Mouse (Mus musculus) neural tube, embryonic 14.5 days (tissue): ENCODE measurements around the gene Trit1. TPM values are rescaled to one million over a fixed set of nuclear protein-coding genes. Genes with fewer than 3 reads are reported as not detected.

ENCODE experiments used
- ATAC-seq: fragments of 200-750 bp; cut with Nextera tagmentation; 2 replicates; pipeline ENCODE4 v1.8.0; 2017; ENCODE audit warnings: low read depth, mild to moderate bottlenecking, moderate TSS enrichment, moderate library complexity
- H3K27ac ChIP-seq: fragments of 300-500 bp; sonication (generic); 2 replicates; pipeline ENCODE4 v1.5.1; 2014; ENCODE audit warnings: low read depth, mild to moderate bottlenecking, control low read depth, low read length, moderate library complexity, mixed read lengths
- H3K27me3 ChIP-seq: fragments of 300-500 bp; sonication (generic); 2 replicates; pipeline ENCODE4 v1.6.1; 2014; ENCODE audit warnings: low read length; ENCODE audit not compliant: control insufficient read depth, insufficient read depth
- H3K36me3 ChIP-seq: fragments of 300-500 bp; sonication (generic); 2 replicates; pipeline ENCODE4 v1.6.1; 2014; ENCODE audit warnings: low read length, mixed read lengths; ENCODE audit not compliant: control insufficient read depth, insufficient read depth
- H3K4me1 ChIP-seq: fragments of 300-500 bp; sonication (generic); 2 replicates; pipeline ENCODE4 v1.6.1; 2014; ENCODE audit warnings: low read length; ENCODE audit not compliant: control insufficient read depth, insufficient read depth
- H3K4me2 ChIP-seq: fragments of 300-500 bp; sonication (generic); 2 replicates; pipeline ENCODE4 v1.6.1; 2014; ENCODE audit warnings: mild to moderate bottlenecking, low read depth, low read length, control low read depth
- H3K4me3 ChIP-seq: fragments of 300-500 bp; sonication (generic); 2 replicates; pipeline ENCODE4 v1.5.1; 2014; ENCODE audit warnings: low read depth, low read length, control low read depth, mixed read lengths
- H3K9ac ChIP-seq: fragments of 300-500 bp; sonication (generic); replicated peaks from 2 replicates; pipeline ENCODE4 v1.6.1; 2014; ENCODE audit warnings: low read depth, mild to moderate bottlenecking, control low read depth, low read length, mixed read lengths
- H3K9me3 ChIP-seq: fragments of 300-500 bp; sonication (generic); 2 replicates; pipeline ENCODE4 v1.6.1; 2016; ENCODE audit warnings: low read length; ENCODE audit not compliant: control insufficient read depth
- WGBS: fragments of 180-500 bp; shearing (Covaris S2); extraction: QIAGEN DNeasy Blood & Tissue Kit; methylation state at CpG from one replicate; pipeline ENCODE4 v1.1.7; 2014; 5-methylcytosine and 5-hydroxymethylcytosine counted together
- polyA plus RNA-seq: library from polyadenylated mRNA; unstranded; fragments of >200 nt; fragmentation: Nextera tagmentation; extraction: Ambion mirVana; gene quantifications from 2 replicates; pipeline ENCODE4 v1.2.1, GENCODE M21; 2014

Gene Trit1
- polyA plus RNA-seq, 1 experiment from 2014 or later = 27.8 TPM

DNA sequence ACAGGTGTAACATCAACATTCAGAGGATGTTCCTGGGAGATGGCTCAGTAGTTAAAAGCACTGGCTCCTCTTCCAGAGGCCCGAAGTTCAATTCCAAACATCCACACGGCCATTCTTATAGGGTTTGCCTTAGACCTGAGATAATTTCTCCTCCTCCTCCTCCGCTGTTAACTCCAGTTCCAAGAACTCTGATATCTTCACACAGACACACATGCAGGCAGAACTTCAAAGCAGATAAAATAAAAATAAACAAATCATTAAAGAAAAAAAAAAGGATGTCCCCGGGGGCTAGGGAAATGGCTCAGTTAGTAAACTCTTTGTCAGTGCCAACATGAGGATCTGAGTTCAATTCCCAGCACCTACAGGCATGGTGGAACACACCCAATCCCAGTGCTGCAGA, 61.8 kb downstream of the Trit1 start:
- Histone ChIP-seq H3K4me3 (no peak overlapping the region), H3K36me3 (no peaks in the 10 kb centered on the region), H3K9ac (no peak overlapping the region), H3K9me3 (no peaks in the 10 kb centered on the region), H3K27me3 (no peaks in the 10 kb centered on the region), H3K4me1 (no peaks in the 10 kb centered on the region), H3K27ac (no peak overlapping the region), H3K4me2 (no peak overlapping the region)
- ATAC-seq = no peak
- 88% methylated on average over 4 of the region's 4 CpGs for WGBS

DNA sequence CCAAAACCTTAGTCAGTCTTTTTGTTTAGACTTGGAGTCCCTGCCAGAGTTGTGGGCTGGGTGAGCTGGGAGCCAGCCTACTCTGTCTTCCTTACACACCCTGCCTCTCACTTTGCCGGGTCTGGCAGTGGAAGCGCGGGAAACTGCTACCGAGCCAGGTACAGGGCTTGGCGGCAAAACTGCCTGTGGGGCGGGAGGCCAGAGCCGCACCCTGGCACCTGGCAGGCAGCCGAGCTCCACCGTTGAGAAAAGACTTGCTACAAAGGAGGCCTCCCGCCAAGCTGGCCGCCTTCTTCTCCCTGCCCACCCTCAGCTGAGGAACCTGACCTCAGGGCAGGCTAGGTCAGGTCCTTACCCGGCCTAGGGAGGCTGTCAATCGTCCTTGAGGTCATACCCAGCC, 64.4 kb downstream of the Trit1 start:
- Histone ChIP-seq H3K4me2 (no peak overlapping the region), H3K9ac (no peak overlapping the region), H3K27ac (no peak overlapping the region), H3K27me3 (no peaks in the 10 kb centered on the region), H3K4me3 (no peak overlapping the region), H3K9me3 (no peaks in the 10 kb centered on the region), H3K36me3 (no peaks in the 10 kb centered on the region), H3K4me1 (no peaks in the 10 kb centered on the region)
- ATAC-seq = no peak
- WGBS = 41% methylated on average over 13 of the region's 13 CpGs

DNA sequence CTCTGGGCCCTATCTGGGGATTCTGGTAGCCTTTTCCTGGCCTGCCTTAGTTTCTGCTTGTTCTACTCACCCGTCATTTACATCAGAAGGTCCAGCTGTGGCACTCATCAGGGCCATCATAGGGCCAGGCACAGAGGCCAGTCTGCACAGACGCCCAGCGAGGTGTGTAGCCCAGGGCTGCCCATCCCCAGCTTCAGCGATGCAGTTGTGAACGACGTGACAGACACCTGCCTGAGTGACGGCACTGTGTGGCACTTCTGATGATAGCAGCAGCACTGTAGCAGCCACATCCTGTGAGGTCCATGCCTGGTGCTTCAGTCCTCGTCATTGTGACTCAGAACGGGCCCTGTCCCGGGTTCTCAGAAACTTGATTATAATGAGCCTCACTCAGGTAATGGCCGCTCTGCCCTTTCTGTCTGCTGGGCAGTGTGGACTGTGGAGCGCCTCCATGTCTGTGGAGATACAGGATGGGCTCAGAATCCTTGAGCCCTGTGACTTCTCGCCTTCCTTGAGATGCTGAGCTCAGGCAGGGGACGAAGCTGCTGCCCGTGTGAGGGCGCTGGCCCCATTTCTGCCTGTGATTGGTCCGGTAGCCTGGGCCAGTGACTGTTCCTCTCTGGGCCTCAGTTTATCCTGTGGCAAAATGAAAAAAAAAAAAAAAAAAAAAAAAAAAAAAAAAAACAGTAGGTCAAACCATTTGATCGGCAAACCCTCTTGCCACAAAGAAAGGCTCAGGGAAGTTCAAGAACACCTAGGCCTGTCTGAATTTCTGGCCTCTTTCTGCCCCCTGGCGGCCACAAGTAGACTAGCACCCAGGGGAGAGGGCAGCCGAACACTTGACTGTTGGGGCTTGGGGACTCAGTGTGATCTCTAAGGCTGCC, 66.1 kb downstream of the Trit1 start:
- 72% methylated on average over 20 of the region's 20 CpGs for WGBS
- H3K4me3 ChIP-seq = no peak overlapping the region
- no peak overlapping the region for H3K27ac ChIP-seq
- H3K36me3 ChIP-seq = no peaks in the 10 kb centered on the region
- H3K27me3 ChIP-seq = no peaks in the 10 kb centered on the region
- ATAC-seq = peak; percentile 75; the same call in 1 of the 2 replicates
- H3K9ac ChIP-seq = no peak overlapping the region
- H3K4me1 ChIP-seq = no peaks in the 10 kb centered on the region
- no peak overlapping the region for H3K4me2 ChIP-seq
- no peaks in the 10 kb centered on the region for H3K9me3 ChIP-seq

DNA sequence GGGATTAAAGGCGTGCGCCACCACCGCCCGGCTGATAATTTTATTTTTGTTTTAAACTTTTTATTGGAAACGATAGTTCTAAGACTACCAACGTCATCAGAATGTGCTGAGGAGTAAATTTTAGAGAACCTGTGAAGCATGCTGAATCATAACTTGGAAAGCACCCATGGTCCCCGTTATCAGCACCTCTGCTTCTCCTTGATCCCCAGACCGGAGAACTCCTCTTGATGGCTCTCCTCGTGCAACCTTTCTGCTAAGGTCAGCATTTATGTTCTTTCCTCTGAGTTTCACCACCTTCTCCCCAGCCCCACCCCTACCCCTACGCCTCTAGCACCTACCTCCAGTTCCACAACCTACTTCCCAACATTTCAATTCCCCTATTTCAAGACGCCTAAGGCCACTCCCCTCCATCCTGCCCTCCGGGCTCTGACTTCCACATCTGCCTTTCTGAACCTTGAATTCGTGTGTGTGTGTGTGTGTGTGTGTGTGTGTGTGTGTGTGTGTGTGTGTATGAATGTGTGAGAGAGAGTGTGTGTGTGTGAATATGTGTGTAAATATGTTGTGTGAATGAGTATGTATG, 67.0 kb downstream of the Trit1 start:
- WGBS = 67% methylated on average over 13 of the region's 13 CpGs
- no peak overlapping the region for H3K4me3 ChIP-seq
- no peak for ATAC-seq

DNA sequence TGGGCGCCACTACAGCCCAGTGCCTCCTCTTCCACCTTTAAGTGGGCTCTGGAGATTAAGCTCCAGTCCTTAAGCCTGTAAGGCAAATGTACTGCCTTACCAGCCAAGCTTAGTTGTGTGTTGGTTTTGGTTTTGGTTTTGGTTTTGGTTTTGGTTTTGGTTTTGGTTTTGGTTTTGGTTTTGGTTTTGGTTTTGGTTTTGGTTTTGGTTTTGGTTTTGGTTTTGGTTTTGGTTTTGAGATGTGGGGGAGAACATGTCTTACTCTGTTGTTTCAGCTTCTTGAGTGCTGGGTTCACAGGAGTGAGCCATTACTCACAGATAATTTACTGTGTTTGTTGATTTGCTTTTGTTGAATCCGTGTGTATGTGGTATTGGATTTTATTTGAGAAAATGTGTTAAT, 68.9 kb downstream of the Trit1 start:
- H3K4me3 ChIP-seq = no peak overlapping the region
- no peak for ATAC-seq
- no peaks in the 10 kb centered on the region for H3K9me3 ChIP-seq
- H3K27me3 ChIP-seq = no peaks in the 10 kb centered on the region
- 81% methylated on average over 2 of the region's 2 CpGs for WGBS
- H3K4me2 ChIP-seq = no peak overlapping the region
- no peak overlapping the region for H3K9ac ChIP-seq
- H3K36me3 ChIP-seq = no peaks in the 10 kb centered on the region
- H3K27ac ChIP-seq = no peak overlapping the region
- no peaks in the 10 kb centered on the region for H3K4me1 ChIP-seq

More for the DNA sequence above, 67.0 kb downstream of the Trit1 start:
- Histone ChIP-seq H3K4me1 (no peaks in the 10 kb centered on the region), H3K36me3 (no peaks in the 10 kb centered on the region), H3K4me2 (no peak overlapping the region), H3K9ac (no peak overlapping the region), H3K27ac (no peak overlapping the region), H3K27me3 (no peaks in the 10 kb centered on the region), H3K9me3 (no peaks in the 10 kb centered on the region)

DNA sequence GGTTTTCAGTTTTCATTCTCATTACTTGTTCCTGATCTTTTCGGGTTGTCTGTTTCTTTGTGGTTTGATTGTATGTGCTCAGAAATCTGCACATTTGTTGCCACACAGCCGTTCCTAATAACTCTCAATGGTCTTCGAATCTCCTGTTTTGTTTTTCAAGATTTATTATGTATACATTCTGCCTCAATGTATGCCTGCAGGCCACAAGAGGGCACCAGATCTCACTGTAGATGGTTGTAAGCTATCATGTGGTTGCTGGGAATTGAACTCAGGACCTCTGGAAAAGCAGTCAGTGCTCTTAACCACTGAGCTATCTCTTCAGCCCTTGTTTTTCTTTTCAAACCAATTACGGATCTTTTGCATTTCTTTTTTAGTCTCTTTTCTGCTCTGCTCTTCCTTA, 70.0 kb downstream of the Trit1 start:
- no peak for ATAC-seq
- Histone ChIP-seq H3K4me1 (no peaks in the 10 kb centered on the region), H3K27ac (no peak overlapping the region), H3K36me3 (no peaks in the 10 kb centered on the region), H3K4me3 (no peak overlapping the region), H3K4me2 (no peak overlapping the region), H3K9ac (no peak overlapping the region), H3K9me3 (no peaks in the 10 kb centered on the region), H3K27me3 (no peaks in the 10 kb centered on the region)
- 82% methylated on average over 4 of the region's 4 CpGs for WGBS

DNA sequence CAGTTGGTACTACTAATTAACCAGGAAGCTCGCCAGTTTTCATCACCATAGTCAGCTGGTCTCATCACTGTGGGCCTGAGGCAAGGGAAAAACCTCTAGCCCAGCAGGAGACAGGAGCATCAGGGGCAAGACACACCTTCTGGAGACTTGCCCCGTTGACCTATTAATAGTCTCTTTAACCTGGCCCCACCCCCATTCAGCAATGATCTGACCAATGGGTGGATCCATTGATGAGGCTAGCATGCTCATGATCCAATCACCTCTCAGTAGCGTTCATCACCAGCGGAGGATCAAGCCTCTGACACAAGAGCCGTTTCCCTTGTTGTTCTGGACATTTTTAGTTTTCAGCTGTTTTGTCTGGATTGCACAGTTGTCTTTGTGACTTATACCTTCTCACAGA, 76.2 kb downstream of the Trit1 start:
- no peak overlapping the region for H3K9ac ChIP-seq
- no peak overlapping the region for H3K4me3 ChIP-seq
- ATAC-seq = no peak
- no peaks in the 10 kb centered on the region for H3K27me3 ChIP-seq
- no peaks in the 10 kb centered on the region for H3K9me3 ChIP-seq
- 73% methylated on average over 5 of the region's 5 CpGs for WGBS
- no peak overlapping the region for H3K27ac ChIP-seq
- no peaks in the 10 kb centered on the region for H3K36me3 ChIP-seq
- no peaks in the 10 kb centered on the region for H3K4me1 ChIP-seq
- no peak overlapping the region for H3K4me2 ChIP-seq

DNA sequence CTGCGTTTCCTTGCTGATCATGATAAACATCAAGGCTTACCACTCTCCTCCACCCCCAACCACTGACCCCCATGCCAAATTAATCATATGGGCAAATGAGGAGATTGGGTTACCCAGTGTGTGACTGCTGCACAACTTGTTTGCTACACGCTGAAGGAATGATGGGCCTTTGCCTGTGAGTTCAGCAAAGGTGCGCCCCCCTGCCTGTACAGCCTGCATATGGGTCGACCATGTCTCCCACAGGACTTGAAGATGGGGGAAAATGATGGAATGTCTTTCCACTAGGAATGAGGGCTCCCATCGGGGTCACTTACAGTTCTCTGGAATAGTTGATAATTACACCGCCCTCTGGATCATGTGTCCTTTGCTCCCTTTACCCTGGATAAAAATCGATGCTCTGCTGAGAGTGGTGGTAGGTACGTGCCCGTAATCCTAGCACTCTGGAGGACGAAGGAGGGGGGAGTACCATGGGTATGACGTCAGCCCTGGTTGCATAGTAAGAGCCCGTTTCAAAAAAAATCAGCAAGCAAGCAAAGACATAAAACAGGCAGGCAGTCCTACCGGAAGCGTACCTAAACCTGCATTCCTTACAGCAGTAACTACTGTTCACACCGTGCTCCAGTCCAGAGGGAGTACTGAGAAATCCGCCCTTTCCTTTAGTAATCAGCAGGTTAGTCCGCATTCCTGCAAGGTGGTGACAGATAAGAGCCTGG, 76.8 kb downstream of the Trit1 start:
- Histone ChIP-seq H3K9me3 (no peaks in the 10 kb centered on the region), H3K27ac (no peak overlapping the region), H3K4me1 (no peaks in the 10 kb centered on the region), H3K4me2 (no peak overlapping the region), H3K27me3 (no peaks in the 10 kb centered on the region), H3K4me3 (no peak overlapping the region), H3K36me3 (no peaks in the 10 kb centered on the region), H3K9ac (no peak overlapping the region)
- ATAC-seq = 0 out of 2 replicates have a peak, but pooled peaks have one; percentile 46
- 73% methylated on average over 17 of the region's 17 CpGs for WGBS

DNA sequence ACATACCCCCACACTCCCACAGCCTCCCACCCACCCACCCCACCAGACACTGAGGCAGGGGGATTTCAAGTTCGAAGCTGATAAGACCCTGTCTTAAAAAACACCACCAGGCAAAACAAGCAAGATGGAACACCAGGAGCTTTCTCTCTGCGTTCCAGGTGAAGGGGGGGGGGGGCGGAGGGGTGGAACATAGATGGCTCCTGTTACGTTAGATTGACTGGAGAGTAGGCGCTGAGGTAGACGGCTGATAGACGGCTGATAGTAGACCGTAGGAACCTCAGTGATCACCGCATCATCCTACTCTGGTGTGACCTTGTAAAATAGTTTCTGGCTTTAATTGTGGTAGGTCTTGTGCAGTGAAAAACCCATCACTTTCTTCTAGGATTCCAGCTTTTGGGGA, 77.5 kb downstream of the Trit1 start:
- no peaks in the 10 kb centered on the region for H3K36me3 ChIP-seq
- no peak overlapping the region for H3K9ac ChIP-seq
- WGBS = 72% methylated on average over 9 of the region's 9 CpGs
- no peak for ATAC-seq
- no peaks in the 10 kb centered on the region for H3K4me1 ChIP-seq
- no peak overlapping the region for H3K4me3 ChIP-seq
- no peak overlapping the region for H3K4me2 ChIP-seq
- no peaks in the 10 kb centered on the region for H3K9me3 ChIP-seq
- no peak overlapping the region for H3K27ac ChIP-seq
- H3K27me3 ChIP-seq = no peaks in the 10 kb centered on the region
